Comparison of ENCODE assay signal across 8 mouse cellular contexts in the genomic region with DNA sequence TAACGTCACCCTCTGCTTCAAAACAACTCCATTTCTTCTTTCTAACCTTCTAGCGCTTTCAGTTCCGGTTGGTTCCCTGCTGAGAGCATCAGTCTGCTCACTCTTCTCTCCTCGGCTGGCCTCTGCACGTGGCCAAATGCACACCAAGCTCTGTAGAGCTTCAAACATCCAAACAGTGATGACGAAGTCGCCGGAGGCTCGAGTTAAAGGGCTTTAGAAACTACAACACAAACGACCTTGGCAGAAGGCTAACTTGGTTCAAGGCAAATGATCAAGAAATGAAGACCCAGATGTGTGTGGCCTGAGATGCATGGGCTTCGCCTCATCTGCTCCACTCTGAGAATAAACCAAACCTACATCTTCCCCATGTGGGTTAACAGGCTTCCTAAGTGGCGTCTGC. TPM values are rescaled to one million over a fixed set of nuclear protein-coding genes. Genes with fewer than 3 reads are reported as not detected.
DNase-seq lines count a peak whose midpoint lies in the region; ATAC-seq and TF ChIP-seq lines count a peak whose summit lies in the region.

No protein-coding gene starts in this region.

- DNase-seq in heart, embryonic 10.5 days (ENCODE audit: low spot score): no peak
- DNase-seq in heart, adult 8-10 months (ENCODE audit: low spot score): no peak
- no peak for DNase-seq in forebrain, embryonic 14.5 days (ENCODE audit: low spot score)
- DNase-seq in urinary bladder, postnatal 25 days (ENCODE audit: low spot score): no peak

- peak overlapping the region; percentile 85 for H3K4me2 ChIP-seq in forebrain, embryonic 14.5 days (ENCODE audit: low read length)
- H3K4me2 ChIP-seq in intestine, postnatal 0 days (replicated peaks; ENCODE audit: low read depth): peak overlapping the region; percentile 88
- H3K4me2 ChIP-seq in lung, embryonic 15.5 days: peak overlapping the region; percentile 79

- no peak for ATAC-seq in forebrain, embryonic 14.5 days
- ATAC-seq in intestine, postnatal 0 days: no peak
- ATAC-seq in lung, embryonic 15.5 days (ENCODE audit: borderline replicate concordance, extremely low read depth, low FRiP score, low TSS enrichment): no peak

- TF ChIP-seq POLR2A in bone marrow macrophage, adult 2 months (IDR thresholded peaks at IDR 0.05; ENCODE audit: borderline replicate concordance, low read depth, low read length): no peak
- TF ChIP-seq POLR2A in olfactory bulb, adult 2 months (IDR thresholded peaks at IDR 0.05; ENCODE audit: insufficient read depth, low read depth, low read length): no peak

- no peaks in the 10 kb centered on the region for H3K9me3 ChIP-seq in heart, embryonic 10.5 days
- no peaks in the 10 kb centered on the region for H3K9me3 ChIP-seq in forebrain, embryonic 14.5 days (replicated peaks; ENCODE audit: control insufficient read depth, low read length)
- no peaks in the 10 kb centered on the region for H3K9me3 ChIP-seq in intestine, postnatal 0 days (ENCODE audit: control insufficient read depth)
- H3K9me3 ChIP-seq in lung, embryonic 15.5 days: no peaks in the 10 kb centered on the region

- H3K4me3 ChIP-seq in heart, embryonic 10.5 days: peak overlapping the region; percentile 73
- peak overlapping the region; percentile 83 for H3K4me3 ChIP-seq in bone marrow macrophage, adult 2 months (ENCODE audit: insufficient read depth, low read length)
- peak overlapping the region; percentile 69 for H3K4me3 ChIP-seq in forebrain, embryonic 14.5 days (ENCODE audit: low read depth, low read length)
- peak overlapping the region; percentile 60 for H3K4me3 ChIP-seq in intestine, postnatal 0 days (ENCODE audit: low read depth, low read length)
- peak overlapping the region; percentile 60 for H3K4me3 ChIP-seq in lung, embryonic 15.5 days
- H3K4me3 ChIP-seq in olfactory bulb, adult 2 months (ENCODE audit: insufficient read depth, low read depth, low read length): peak overlapping the region; percentile 97

- H3K4me1 ChIP-seq in heart, embryonic 10.5 days: peaks cover 53% of the 10 kb centered on the region
- peaks cover 22% of the 10 kb centered on the region for H3K4me1 ChIP-seq in bone marrow macrophage, adult 2 months (ENCODE audit: control insufficient read depth, insufficient read depth, low read length)
- H3K4me1 ChIP-seq in forebrain, embryonic 14.5 days (ENCODE audit: control insufficient read depth, insufficient read depth, low read length): peaks cover 26% of the 10 kb centered on the region
- peaks cover 10% of the 10 kb centered on the region for H3K4me1 ChIP-seq in intestine, postnatal 0 days (replicated peaks; ENCODE audit: control insufficient read depth, insufficient read depth, low read length)
- peaks cover 20% of the 10 kb centered on the region for H3K4me1 ChIP-seq in lung, embryonic 15.5 days
- H3K4me1 ChIP-seq in olfactory bulb, adult 2 months (ENCODE audit: control insufficient read depth, insufficient read depth, low read length): peaks cover 22% of the 10 kb centered on the region

- peak overlapping the region; percentile 76 for H3K9ac ChIP-seq in forebrain, embryonic 14.5 days (ENCODE audit: low read length)
- H3K9ac ChIP-seq in intestine, postnatal 0 days (ENCODE audit: low read depth, low read length): peak overlapping the region; percentile 48; the same call in 1 of the 2 replicates
- 0 out of 2 replicates have a peak overlapping the region, but pooled peaks have one; percentile 31 for H3K9ac ChIP-seq in lung, embryonic 15.5 days

- TF ChIP-seq CTCF in bone marrow macrophage, adult 2 months (IDR thresholded peaks at IDR 0.05; ENCODE audit: low read depth, low read length): no peak
- TF ChIP-seq CTCF in intestine, postnatal 0 days (IDR thresholded peaks at IDR 0.05; ENCODE audit: low read depth): no peak
- TF ChIP-seq CTCF in olfactory bulb, adult 2 months (IDR thresholded peaks at IDR 0.05; ENCODE audit: insufficient read depth, low read depth, low read length): no peak

- H3K36me3 ChIP-seq in heart, embryonic 10.5 days: 0 out of 2 replicates have a peak, but pooled peaks cover 3% of the 10 kb centered on the region
- H3K36me3 ChIP-seq in forebrain, embryonic 14.5 days (ENCODE audit: control insufficient read depth, insufficient read depth, low read length): no peaks in the 10 kb centered on the region
- H3K36me3 ChIP-seq in intestine, postnatal 0 days (ENCODE audit: control insufficient read depth, insufficient read depth): no peaks in the 10 kb centered on the region
- H3K36me3 ChIP-seq in lung, embryonic 15.5 days: no peaks in the 10 kb centered on the region

- 4% methylated on average over 12 of the region's 12 CpGs for WGBS in heart, embryonic 10.5 days
- 4% methylated on average over 12 of the region's 12 CpGs for WGBS in forebrain, embryonic 14.5 days
- WGBS in intestine, postnatal 0 days: 6% methylated on average over 12 of the region's 12 CpGs
- WGBS in lung, embryonic 15.5 days: 3% methylated on average over 12 of the region's 12 CpGs
- 2% methylated on average over 12 of the region's 12 CpGs for WGBS in olfactory bulb, adult 2 months

- no peaks in the 10 kb centered on the region for H3K27me3 ChIP-seq in heart, embryonic 10.5 days (ENCODE audit: insufficient read depth, poor library complexity, severe bottlenecking)
- no peaks in the 10 kb centered on the region for H3K27me3 ChIP-seq in forebrain, embryonic 14.5 days (replicated peaks; ENCODE audit: control insufficient read depth, insufficient read depth, low read length)
- 0 out of 2 replicates have a peak, but pooled peaks cover 5% of the 10 kb centered on the region for H3K27me3 ChIP-seq in intestine, postnatal 0 days (replicated peaks; ENCODE audit: control insufficient read depth, insufficient read depth, low read length)
- peaks cover 9% of the 10 kb centered on the region; the same call in 1 of the 2 replicates for H3K27me3 ChIP-seq in lung, embryonic 15.5 days

- peak overlapping the region; percentile 93 for H3K27ac ChIP-seq in heart, embryonic 10.5 days
- H3K27ac ChIP-seq in bone marrow macrophage, adult 2 months (ENCODE audit: insufficient read depth, low read depth, low read length): peak overlapping the region; percentile 77
- no peak overlapping the region for H3K27ac ChIP-seq in forebrain, embryonic 14.5 days (ENCODE audit: low read depth, low read length)
- peak overlapping the region; percentile 65 for H3K27ac ChIP-seq in intestine, postnatal 0 days (ENCODE audit: low read depth, low read length)
- H3K27ac ChIP-seq in lung, embryonic 15.5 days: no peak overlapping the region
- H3K27ac ChIP-seq in olfactory bulb, adult 2 months (ENCODE audit: insufficient read depth, low read depth, low read length): peak overlapping the region; percentile 97

RNA-seq across cellular contexts. Expression of a gene that starts 0.9 kb away (rescaled TPM):
- polyA plus RNA-seq in heart, embryonic 10.5 days (2016; fragmentation: Nextera tagmentation; extraction: Ambion mirVana): 119 and 176 TPM in 2 replicates
- total RNA-seq in heart, adult 8-10 months (2022): 1,000 to 10,000 TPM in 3 of 4 experiments, 100 to 1,000 TPM in 1; 973 to 1,404 (median 1,052) TPM
- 49.3 and 53.5 TPM in 2 replicates for polyA plus RNA-seq in bone marrow macrophage, adult 2 months (2012; ENCODE audit: insufficient read depth, insufficient read length, missing spikeins)
- polyA plus RNA-seq in forebrain, embryonic 14.5 days (2014; fragmentation: Nextera tagmentation; extraction: Ambion mirVana): 56.9 and 65.6 TPM in 2 replicates
- polyA plus RNA-seq in intestine, postnatal 0 days (2015; fragmentation: Nextera tagmentation; extraction: Ambion mirVana): 82.3 and 85.0 TPM in 2 replicates
- 27.2 and 31.1 TPM in 2 replicates for polyA plus RNA-seq in lung, embryonic 15.5 days (2015; fragmentation: Nextera tagmentation; extraction: Ambion mirVana)
- not detected in 2 replicates for polyA plus RNA-seq in olfactory bulb, adult 2 months (2012; ENCODE audit: insufficient read depth, insufficient read length, low replicate concordance, missing spikeins)

Comparison
In these comparisons a context has a peak if more than half of its experiments do, and no peak if none do; other contexts are left out.
1. H3K27ac ChIP-seq: peak in heart, embryonic 10.5 days (single experiment), bone marrow macrophage, adult 2 months (single experiment), intestine, postnatal 0 days (single experiment) and olfactory bulb, adult 2 months (single experiment); none in forebrain, embryonic 14.5 days (single experiment) and lung, embryonic 15.5 days (single experiment).
2. Peak in every context shown above with its lines, with median percentiles within 50 percentile points of each other: H3K4me3 ChIP-seq, H3K4me2 ChIP-seq and H3K9ac ChIP-seq.